Mouse (Mus musculus): ENCODE measurements around the gene Zfp157. TPM values are rescaled to one million over a fixed set of nuclear protein-coding genes. Genes with fewer than 3 reads are reported as not detected.
"Not testable (repeated sequence)": the region's sequence is repeated elsewhere in the genome, so short reads cannot be mapped to it uniquely, and the experiment has no call there.

The Zfp157 gene
- not detected in 2 replicates for polyA plus RNA-seq (2012; ENCODE audit: insufficient read depth, insufficient read length, low replicate concordance, missing spikeins)

- TF ChIP-seq CTCF (IDR thresholded peaks at IDR 0.05; ENCODE audit: insufficient read depth, low read depth, low read length) (no peak), POLR2A (IDR thresholded peaks at IDR 0.05; ENCODE audit: insufficient read depth, low read depth, low read length) (peak; percentile 75)
- peak within 1 kb of the TSS; percentile 91 for H3K27ac ChIP-seq (ENCODE audit: insufficient read depth, low read depth, low read length)
- peak within 1 kb of the TSS; percentile 91 for H3K4me3 ChIP-seq (ENCODE audit: insufficient read depth, low read depth, low read length)
- peaks cover 7% of the 10 kb centered on the region; the same call in 1 of the 2 replicates for H3K4me1 ChIP-seq (ENCODE audit: control insufficient read depth, insufficient read depth, low read length)
- under 1% methylated on average over 49 of the region's 49 CpGs for WGBS
These were observed at the start of gene Zfp157 for GRCm38 (mm10) chr5:138441286-138442194. Gene Zfp157, plus strand, starts transcription at chr5:138441468.

- WGBS = 40% methylated on average over 2 of the region's 2 CpGs
- TF ChIP-seq POLR2A (IDR thresholded peaks at IDR 0.05; ENCODE audit: insufficient read depth, low read depth, low read length) (no peak), CTCF (IDR thresholded peaks at IDR 0.05; ENCODE audit: insufficient read depth, low read depth, low read length) (no peak)
- H3K4me3 ChIP-seq (ENCODE audit: insufficient read depth, low read depth, low read length) = no peak overlapping the region
- H3K4me1 ChIP-seq (ENCODE audit: control insufficient read depth, insufficient read depth, low read length) = no peaks in the 10 kb centered on the region
- H3K27ac ChIP-seq (ENCODE audit: insufficient read depth, low read depth, low read length) = no peak overlapping the region
These were observed 43.4 kb upstream of the Zfp157 start for GRCm38 (mm10) chr5:138397795-138398337.

- H3K27ac ChIP-seq (ENCODE audit: insufficient read depth, low read depth, low read length); H3K4me3 ChIP-seq (ENCODE audit: insufficient read depth, low read depth, low read length): not testable (repeated sequence)
These were observed 40.8 kb upstream of the Zfp157 start for GRCm38 (mm10) chr5:138400431-138400830.

GRCm38 (mm10) chr5:138458371-138458770 is 17.1 kb downstream of the Zfp157 start:
- TF ChIP-seq POLR2A (IDR thresholded peaks at IDR 0.05; ENCODE audit: insufficient read depth, low read depth, low read length) (no peak), CTCF (IDR thresholded peaks at IDR 0.05; ENCODE audit: insufficient read depth, low read depth, low read length) (no peak)
- H3K27ac ChIP-seq (ENCODE audit: insufficient read depth, low read depth, low read length) = no peak overlapping the region
- H3K4me3 ChIP-seq (ENCODE audit: insufficient read depth, low read depth, low read length) = no peak overlapping the region
- 95% methylated on average over 4 of the region's 4 CpGs for WGBS
- no peaks in the 10 kb centered on the region for H3K4me1 ChIP-seq (ENCODE audit: control insufficient read depth, insufficient read depth, low read length)

More at GRCm38 (mm10) chr5:138400431-138400830, 40.8 kb upstream of the Zfp157 start:
- not testable (repeated sequence) for H3K4me1 ChIP-seq (ENCODE audit: control insufficient read depth, insufficient read depth, low read length)

GRCm38 (mm10) chr5:138459107-138459506 is 17.8 kb downstream of the Zfp157 start:
- TF ChIP-seq POLR2A (IDR thresholded peaks at IDR 0.05; ENCODE audit: insufficient read depth, low read depth, low read length) (no peak), CTCF (IDR thresholded peaks at IDR 0.05; ENCODE audit: insufficient read depth, low read depth, low read length) (no peak)
- H3K4me3 ChIP-seq (ENCODE audit: insufficient read depth, low read depth, low read length) = no peak overlapping the region
- H3K4me1 ChIP-seq (ENCODE audit: control insufficient read depth, insufficient read depth, low read length) = no peaks in the 10 kb centered on the region
- H3K27ac ChIP-seq (ENCODE audit: insufficient read depth, low read depth, low read length) = no peak overlapping the region
- 96% methylated on average over 1 of the region's 1 CpGs for WGBS

- H3K4me3 ChIP-seq (ENCODE audit: insufficient read depth, low read depth, low read length) = no peak overlapping the region
- no peaks in the 10 kb centered on the region for H3K4me1 ChIP-seq (ENCODE audit: control insufficient read depth, insufficient read depth, low read length)
- 20% methylated on average over 6 of the region's 6 CpGs for WGBS
- TF ChIP-seq CTCF (IDR thresholded peaks at IDR 0.05; ENCODE audit: insufficient read depth, low read depth, low read length) (peak; percentile 42; the same call in 1 of the 2 replicates), POLR2A (IDR thresholded peaks at IDR 0.05; ENCODE audit: insufficient read depth, low read depth, low read length) (no peak)
- H3K27ac ChIP-seq (ENCODE audit: insufficient read depth, low read depth, low read length) = no peak overlapping the region
These were observed 32.3 kb downstream of the Zfp157 start for GRCm38 (mm10) chr5:138473601-138474000.

GRCm38 (mm10) chr5:138504548-138504947 is 63.3 kb downstream of the Zfp157 start:
- not testable (repeated sequence) for H3K27ac ChIP-seq (ENCODE audit: insufficient read depth, low read depth, low read length); H3K4me1 ChIP-seq (ENCODE audit: control insufficient read depth, insufficient read depth, low read length); H3K4me3 ChIP-seq (ENCODE audit: insufficient read depth, low read depth, low read length)
- WGBS = 96% methylated on average over 12 of the region's 12 CpGs

Other genes with a start within 250 kb of the Zfp157 start
- not detected in 2 replicates for gene Mblac1, start 247.2 kb upstream of the Zfp157 start, polyA plus RNA-seq (2012; ENCODE audit: insufficient read depth, insufficient read length, low replicate concordance, missing spikeins)
- gene Nxpe5, start 215.6 kb upstream of the Zfp157 start, polyA plus RNA-seq (2012; ENCODE audit: insufficient read depth, insufficient read length, low replicate concordance, missing spikeins) = not detected in 2 replicates
- not detected in 2 replicates for gene Lamtor4, start 186.0 kb upstream of the Zfp157 start, polyA plus RNA-seq (2012; ENCODE audit: insufficient read depth, insufficient read length, low replicate concordance, missing spikeins)
- 185 TPM in 1 of 2 replicates, not detected in the other for gene BC037034, start 177.4 kb upstream of the Zfp157 start, polyA plus RNA-seq (2012; ENCODE audit: insufficient read depth, insufficient read length, low replicate concordance, missing spikeins)
- not detected in 2 replicates for gene Gal3st4, start 168.6 kb upstream of the Zfp157 start, polyA plus RNA-seq (2012; ENCODE audit: insufficient read depth, insufficient read length, low replicate concordance, missing spikeins)
- not detected in 2 replicates for gene Gm43720, start 161.5 kb upstream of the Zfp157 start, polyA plus RNA-seq (2012; ENCODE audit: insufficient read depth, insufficient read length, low replicate concordance, missing spikeins)
- not detected in 2 replicates for gene Gpc2, start 161.5 kb upstream of the Zfp157 start, polyA plus RNA-seq (2012; ENCODE audit: insufficient read depth, insufficient read length, low replicate concordance, missing spikeins)
- gene Stag3, start 161.2 kb upstream of the Zfp157 start, polyA plus RNA-seq (2012; ENCODE audit: insufficient read depth, insufficient read length, low replicate concordance, missing spikeins) = not detected in 2 replicates
- gene Pvrig, start 99.5 kb upstream of the Zfp157 start, polyA plus RNA-seq (2012; ENCODE audit: insufficient read depth, insufficient read length, low replicate concordance, missing spikeins) = not detected in 2 replicates
- gene 1700123K08Rik, start 123.2 kb downstream of the Zfp157 start, polyA plus RNA-seq (2012; ENCODE audit: insufficient read depth, insufficient read length, low replicate concordance, missing spikeins) = not detected in 2 replicates
- gene Zfp68, start 178.3 kb downstream of the Zfp157 start, polyA plus RNA-seq (2012; ENCODE audit: insufficient read depth, insufficient read length, low replicate concordance, missing spikeins) = not detected in 2 replicates
- gene A430033K04Rik, start 181.4 kb downstream of the Zfp157 start, polyA plus RNA-seq (2012; ENCODE audit: insufficient read depth, insufficient read length, low replicate concordance, missing spikeins) = not detected in 2 replicates